Mouse (Mus musculus): Measurements from ENCODE around the gene Spats2. TPM values are rescaled to one million over a fixed set of nuclear protein-coding genes. Genes with fewer than 3 reads are reported as not detected.
"Not testable (repeated sequence)": the region's sequence is repeated elsewhere in the genome, so short reads cannot be mapped to it uniquely, and the experiment has no call there.

Gene Spats2
- polyA plus RNA-seq, 2 experiments = 39.7 to 47.1 TPM

GRCm38 (mm10) chr15:99251626-99252380 lies 126.1 kb downstream of the Spats2 start, which contains the start of gene Mcrs1:
Gene Mcrs1 (minus strand): TSS chr15:99251961.
- Histone ChIP-seq H3K4me3 (replicated peaks; ENCODE audit: low read length) (peak within 1 kb of the TSS; percentile 68), H3K9me3 (ENCODE audit: control insufficient read depth, low read length) (no peaks in the 10 kb centered on the region), H3K36me3 (ENCODE audit: control insufficient read depth, insufficient read depth, low read length) (peaks cover 30% of the 10 kb centered on the region), H3K4me2 (replicated peaks; ENCODE audit: low read depth, low read length, severe bottlenecking) (peak within 1 kb of the TSS; percentile 79), H3K9ac (ENCODE audit: low read depth, low read length, severe bottlenecking) (peak within 1 kb of the TSS; percentile 75), H3K27me3 (ENCODE audit: control insufficient read depth, insufficient read depth, low read length) (no peaks in the 10 kb centered on the region), H3K4me1 (ENCODE audit: control insufficient read depth, insufficient read depth, low read length) (peaks cover 7% of the 10 kb centered on the region; the same call in 1 of the 2 replicates), H3K27ac (replicated peaks; ENCODE audit: low read depth, low read length) (peak within 1 kb of the TSS; percentile 95)
- under 1% methylated on average over 52 of the region's 52 CpGs for WGBS
- ATAC-seq (ENCODE audit: low FRiP score, low read depth) = peak; percentile 96
- peak; percentile 100 for DNase-seq (ENCODE audit: low spot score)
- peak; percentile 64; the same call in 1 of the 2 replicates for TF ChIP-seq POLR2A (IDR thresholded peaks at IDR 0.05; ENCODE audit: borderline replicate concordance, extremely low read depth, insufficient read depth, insufficient read length)

GRCm38 (mm10) chr15:99252381-99253174 lies 126.9 kb downstream of the Spats2 start:
- Histone ChIP-seq H3K36me3 (ENCODE audit: control insufficient read depth, insufficient read depth, low read length) (peaks cover 23% of the 10 kb centered on the region), H3K27ac (replicated peaks; ENCODE audit: low read depth, low read length) (peak overlapping the region; percentile 95), H3K4me3 (replicated peaks; ENCODE audit: low read length) (peak overlapping the region; percentile 68), H3K9me3 (ENCODE audit: control insufficient read depth, low read length) (no peaks in the 10 kb centered on the region), H3K27me3 (ENCODE audit: control insufficient read depth, insufficient read depth, low read length) (no peaks in the 10 kb centered on the region), H3K4me1 (ENCODE audit: control insufficient read depth, insufficient read depth, low read length) (peaks cover 7% of the 10 kb centered on the region; the same call in 1 of the 2 replicates), H3K9ac (ENCODE audit: low read depth, low read length, severe bottlenecking) (peak overlapping the region; percentile 75), H3K4me2 (replicated peaks; ENCODE audit: low read depth, low read length, severe bottlenecking) (peak overlapping the region; percentile 79)
- peak; percentile 79 for DNase-seq (ENCODE audit: low spot score)
- 4% methylated on average over 22 of the region's 22 CpGs for WGBS
- peak; percentile 51 for ATAC-seq (ENCODE audit: low FRiP score, low read depth)
- TF ChIP-seq POLR2A (IDR thresholded peaks at IDR 0.05; ENCODE audit: borderline replicate concordance, extremely low read depth, insufficient read depth, insufficient read length) = no peak

- H3K27me3 ChIP-seq (ENCODE audit: control insufficient read depth, insufficient read depth, low read length); ATAC-seq (ENCODE audit: low FRiP score, low read depth); H3K4me3 ChIP-seq (replicated peaks; ENCODE audit: low read length); H3K4me1 ChIP-seq (ENCODE audit: control insufficient read depth, insufficient read depth, low read length); H3K9me3 ChIP-seq (ENCODE audit: control insufficient read depth, low read length); H3K9ac ChIP-seq (ENCODE audit: low read depth, low read length, severe bottlenecking); DNase-seq (ENCODE audit: low spot score): not testable (repeated sequence)
- Histone ChIP-seq H3K27ac (replicated peaks; ENCODE audit: low read depth, low read length) (peak overlapping the region; percentile 95; the same call in 1 of the 2 replicates), H3K36me3 (ENCODE audit: control insufficient read depth, insufficient read depth, low read length) (peaks cover 17% of the 10 kb centered on the region), H3K4me2 (replicated peaks; ENCODE audit: low read depth, low read length, severe bottlenecking) (peak overlapping the region; percentile 79)
- WGBS = 39% methylated on average over 2 of the region's 2 CpGs
These were observed 127.4 kb downstream of the Spats2 start for GRCm38 (mm10) chr15:99253175-99253479.

GRCm38 (mm10) chr15:99253772-99254171 lies 128.1 kb downstream of the Spats2 start:
- Histone ChIP-seq H3K36me3 (ENCODE audit: control insufficient read depth, insufficient read depth, low read length) (peaks cover 14% of the 10 kb centered on the region), H3K27ac (replicated peaks; ENCODE audit: low read depth, low read length) (no peak overlapping the region), H3K9ac (ENCODE audit: low read depth, low read length, severe bottlenecking) (no peak overlapping the region), H3K27me3 (ENCODE audit: control insufficient read depth, insufficient read depth, low read length) (no peaks in the 10 kb centered on the region), H3K9me3 (ENCODE audit: control insufficient read depth, low read length) (no peaks in the 10 kb centered on the region), H3K4me1 (ENCODE audit: control insufficient read depth, insufficient read depth, low read length) (peaks cover 7% of the 10 kb centered on the region; the same call in 1 of the 2 replicates), H3K4me3 (replicated peaks; ENCODE audit: low read length) (no peak overlapping the region), H3K4me2 (replicated peaks; ENCODE audit: low read depth, low read length, severe bottlenecking) (no peak overlapping the region)
- WGBS = 98% methylated on average over 6 of the region's 6 CpGs
- no peak for DNase-seq (ENCODE audit: low spot score)
- TF ChIP-seq POLR2A (IDR thresholded peaks at IDR 0.05; ENCODE audit: borderline replicate concordance, extremely low read depth, insufficient read depth, insufficient read length) = no peak
- no peak for ATAC-seq (ENCODE audit: low FRiP score, low read depth)

- 82% methylated on average over 2 of the region's 2 CpGs for WGBS
- peaks cover 7% of the 10 kb centered on the region; the same call in 1 of the 2 replicates for H3K4me1 ChIP-seq (ENCODE audit: control insufficient read depth, insufficient read depth, low read length)
- no peak overlapping the region for H3K4me3 ChIP-seq (replicated peaks; ENCODE audit: low read length)
- H3K27me3 ChIP-seq (ENCODE audit: control insufficient read depth, insufficient read depth, low read length) = no peaks in the 10 kb centered on the region
- no peak overlapping the region for H3K27ac ChIP-seq (replicated peaks; ENCODE audit: low read depth, low read length)
- peaks cover 6% of the 10 kb centered on the region; the same call in 1 of the 2 replicates for H3K36me3 ChIP-seq (ENCODE audit: control insufficient read depth, insufficient read depth, low read length)
- DNase-seq (ENCODE audit: low spot score) (no peak), ATAC-seq (ENCODE audit: low FRiP score, low read depth) (no peak)
- H3K9me3 ChIP-seq (ENCODE audit: control insufficient read depth, low read length) = no peaks in the 10 kb centered on the region
- no peak overlapping the region for H3K9ac ChIP-seq (ENCODE audit: low read depth, low read length, severe bottlenecking)
- TF ChIP-seq POLR2A (IDR thresholded peaks at IDR 0.05; ENCODE audit: borderline replicate concordance, extremely low read depth, insufficient read depth, insufficient read length) = no peak
- no peak overlapping the region for H3K4me2 ChIP-seq (replicated peaks; ENCODE audit: low read depth, low read length, severe bottlenecking)
These were observed 128.8 kb downstream of the Spats2 start for GRCm38 (mm10) chr15:99254477-99255005.
